Mouse (Mus musculus) embryonic facial prominence, embryonic 15.5 days (tissue): ENCODE results near the gene Notch2. TPM values are rescaled to one million over a fixed set of nuclear protein-coding genes. Genes with fewer than 3 reads are reported as not detected.

ENCODE experiments used
- ATAC-seq: fragments of 200-750 bp; cut with Nextera tagmentation; 2 replicates; pipeline ENCODE4 v1.8.0; 2017; ENCODE audit warnings: low read depth, moderate TSS enrichment; ENCODE audit not compliant: insufficient number of reproducible peaks, low FRiP score, low TSS enrichment
- H3K27ac ChIP-seq: fragments of 300-500 bp; sonication (generic); replicated peaks from 2 replicates; pipeline ENCODE4 v1.5.1; 2015; ENCODE audit warnings: mild to moderate bottlenecking, inconsistent platforms
- H3K27me3 ChIP-seq: fragments of 300-500 bp; sonication (generic); 2 replicates; pipeline ENCODE4 v1.6.1; 2015; ENCODE audit warnings: inconsistent platforms
- H3K36me3 ChIP-seq: fragments of 300-500 bp; sonication (generic); 2 replicates; pipeline ENCODE4 v1.6.1; 2015; ENCODE audit warnings: mild to moderate bottlenecking, inconsistent platforms
- H3K4me1 ChIP-seq: fragments of 300-500 bp; sonication (generic); 2 replicates; pipeline ENCODE4 v1.6.1; 2015; ENCODE audit warnings: inconsistent platforms
- H3K4me2 ChIP-seq: fragments of 300-500 bp; sonication (generic); replicated peaks from 2 replicates; pipeline ENCODE4 v1.6.1; 2015; ENCODE audit warnings: mild to moderate bottlenecking, inconsistent platforms
- H3K4me3 ChIP-seq: fragments of 300-500 bp; sonication (generic); replicated peaks from 2 replicates; pipeline ENCODE4 v1.5.1; 2015; ENCODE audit warnings: mild to moderate bottlenecking, inconsistent platforms
- H3K9ac ChIP-seq: fragments of 300-500 bp; sonication (generic); 2 replicates; pipeline ENCODE4 v1.6.1; 2015; ENCODE audit warnings: inconsistent platforms
- H3K9me3 ChIP-seq: fragments of 300-500 bp; sonication (generic); replicated peaks from 2 replicates; pipeline ENCODE4 v1.6.1; 2016; ENCODE audit warnings: inconsistent platforms
- WGBS: fragments of 180-500 bp; shearing (Covaris S2); methylation state at CpG from one replicate; pipeline ENCODE4 v1.1.7; 2015; 5-methylcytosine and 5-hydroxymethylcytosine counted together
- polyA plus RNA-seq: library from polyadenylated mRNA; unstranded; fragments of >200 nt; fragmentation: Nextera tagmentation; extraction: Ambion mirVana; gene quantifications from 2 replicates; pipeline ENCODE4 v1.2.1, GENCODE M21; 2015

The Notch2 gene
- polyA plus RNA-seq, 1 experiment from 2014 or later: 31.8 TPM

DNA sequence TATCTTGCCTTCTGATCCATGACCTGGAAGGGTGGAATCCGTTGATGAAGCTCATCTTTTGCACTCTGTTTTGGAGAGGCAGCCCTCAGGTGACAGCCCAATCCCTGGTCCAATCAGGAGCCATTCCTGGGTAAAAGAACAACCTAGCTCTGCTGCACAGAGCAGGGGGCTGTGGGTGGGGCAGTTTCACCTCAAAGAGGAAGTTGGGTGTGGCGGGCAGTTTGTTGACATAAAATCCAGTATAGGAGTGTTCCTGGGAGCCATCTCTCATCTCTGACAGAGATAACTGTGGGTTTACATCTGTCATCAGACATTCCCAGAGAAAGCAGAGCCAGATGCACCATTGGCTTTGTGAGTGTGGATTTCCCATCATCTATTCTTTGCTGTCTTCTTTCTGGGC lies 34.6 kb upstream of the Notch2 start:
- no peaks in the 10 kb centered on the region for H3K27me3 ChIP-seq
- ATAC-seq: no peak
- WGBS: 52% methylated on average over 2 of the region's 2 CpGs

DNA sequence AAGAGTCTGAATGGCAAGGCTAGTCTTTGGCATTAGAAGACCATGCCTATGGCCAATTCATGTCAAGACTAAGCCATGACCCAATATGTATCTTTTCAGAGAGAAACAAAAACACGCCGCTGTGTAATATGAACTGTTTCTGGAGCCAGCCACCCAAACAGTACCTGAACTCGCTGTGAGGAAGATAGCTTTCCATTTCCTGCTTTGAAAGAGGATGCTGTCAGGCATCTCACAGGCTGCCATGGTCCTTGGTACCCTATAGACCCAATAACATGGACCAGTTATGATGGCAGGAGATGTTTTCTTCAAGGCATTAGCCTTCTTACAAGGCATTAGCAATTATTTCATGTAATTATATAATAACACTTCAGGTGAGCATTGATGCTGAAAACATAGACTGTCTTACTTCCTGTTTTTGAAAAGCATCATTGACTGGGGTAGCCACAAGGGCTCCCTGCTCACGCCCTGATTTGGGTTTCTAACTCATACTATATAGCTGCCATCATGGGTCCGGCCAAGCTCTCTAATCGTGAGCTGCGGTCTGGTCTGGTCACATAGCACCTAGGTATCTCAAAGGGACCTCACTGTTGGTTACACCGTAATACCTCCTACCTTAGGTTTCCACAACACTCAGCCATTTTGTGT lies 32.5 kb upstream of the Notch2 start:
- WGBS: 92% methylated on average over 8 of the region's 8 CpGs
- Histone ChIP-seq H3K27ac (no peak overlapping the region), H3K4me1 (peaks cover 2% of the 10 kb centered on the region), H3K4me3 (no peak overlapping the region), H3K36me3 (no peaks in the 10 kb centered on the region), H3K27me3 (no peaks in the 10 kb centered on the region), H3K9ac (no peak overlapping the region), H3K9me3 (no peaks in the 10 kb centered on the region), H3K4me2 (no peak overlapping the region)
- no peak for ATAC-seq

More for the DNA sequence above, 34.6 kb upstream of the Notch2 start:
- no peaks in the 10 kb centered on the region for H3K4me1 ChIP-seq
- H3K9me3 ChIP-seq: no peaks in the 10 kb centered on the region
- H3K36me3 ChIP-seq: no peaks in the 10 kb centered on the region
- no peak overlapping the region for H3K4me3 ChIP-seq
- no peak overlapping the region for H3K27ac ChIP-seq
- no peak overlapping the region for H3K9ac ChIP-seq
- H3K4me2 ChIP-seq: no peak overlapping the region

DNA sequence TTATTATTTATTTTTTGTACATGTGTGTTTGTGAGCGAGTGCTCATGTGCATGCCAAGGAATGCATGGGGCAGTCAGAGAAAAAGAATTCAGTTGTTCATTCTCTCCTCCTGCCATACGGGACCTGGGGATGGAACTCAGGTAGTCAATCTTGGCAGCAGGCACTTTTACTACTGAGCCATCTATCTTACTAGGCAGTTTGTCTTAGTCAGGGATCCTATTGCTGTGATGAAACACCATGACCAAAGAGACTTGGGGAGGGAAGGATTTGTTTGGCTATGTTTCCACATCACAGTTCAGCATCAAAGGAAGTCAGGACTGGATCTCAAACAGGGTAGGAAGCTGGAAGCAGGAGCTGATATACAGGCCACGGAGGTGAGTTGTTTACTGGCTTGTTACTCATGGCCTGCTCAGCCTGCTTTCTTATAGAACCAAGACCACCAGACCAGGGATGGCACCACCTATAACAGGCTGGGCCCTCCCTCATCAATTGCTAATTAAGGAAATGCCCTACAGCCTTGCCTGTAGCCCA lies 31.9 kb upstream of the Notch2 start:
- H3K36me3 ChIP-seq: no peaks in the 10 kb centered on the region
- H3K27ac ChIP-seq: no peak overlapping the region
- no peaks in the 10 kb centered on the region for H3K9me3 ChIP-seq
- no peak for ATAC-seq
- peaks cover 6% of the 10 kb centered on the region for H3K4me1 ChIP-seq
- H3K4me2 ChIP-seq: no peak overlapping the region
- H3K9ac ChIP-seq: no peak overlapping the region
- H3K4me3 ChIP-seq: no peak overlapping the region
- no peaks in the 10 kb centered on the region for H3K27me3 ChIP-seq
- 88% methylated on average over 3 of the region's 3 CpGs for WGBS

DNA sequence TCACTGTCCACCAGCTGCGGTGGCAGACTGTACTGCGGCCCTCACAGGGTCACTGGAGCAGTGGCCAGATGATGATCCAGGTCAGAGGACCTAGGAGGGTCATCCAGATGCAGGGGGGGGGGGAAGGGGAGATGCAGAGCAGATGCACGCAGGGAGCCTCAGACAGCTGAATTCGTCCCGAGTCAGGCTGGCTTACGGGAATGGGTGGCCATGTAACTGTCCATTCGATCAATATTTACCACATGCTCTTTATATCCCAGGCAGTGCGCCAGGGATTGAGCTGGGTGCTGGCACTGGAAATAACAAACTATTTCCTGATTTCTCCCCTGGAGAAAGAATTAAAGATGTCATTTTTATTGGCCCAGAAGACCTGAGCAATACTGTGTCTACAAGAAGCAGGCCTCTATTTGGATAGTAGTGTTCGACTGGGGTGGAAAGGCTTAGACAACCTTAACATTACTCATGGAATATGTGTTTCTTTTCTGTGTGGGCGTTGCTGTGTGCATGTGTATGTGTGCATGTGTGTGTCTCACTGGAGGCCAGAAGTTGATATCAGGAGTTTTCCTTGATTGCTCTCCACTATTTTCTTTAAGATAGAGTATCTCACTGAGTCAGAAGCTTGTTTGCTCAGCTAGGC lies 28.3 kb upstream of the Notch2 start:
- 74% methylated on average over 10 of the region's 10 CpGs for WGBS
- no peak overlapping the region for H3K4me3 ChIP-seq
- no peak for ATAC-seq
- H3K27ac ChIP-seq: no peak overlapping the region
- H3K9me3 ChIP-seq: no peaks in the 10 kb centered on the region
- H3K27me3 ChIP-seq: no peaks in the 10 kb centered on the region
- no peak overlapping the region for H3K9ac ChIP-seq
- H3K4me1 ChIP-seq: peaks cover 9% of the 10 kb centered on the region
- no peak overlapping the region for H3K4me2 ChIP-seq
- H3K36me3 ChIP-seq: no peaks in the 10 kb centered on the region

DNA sequence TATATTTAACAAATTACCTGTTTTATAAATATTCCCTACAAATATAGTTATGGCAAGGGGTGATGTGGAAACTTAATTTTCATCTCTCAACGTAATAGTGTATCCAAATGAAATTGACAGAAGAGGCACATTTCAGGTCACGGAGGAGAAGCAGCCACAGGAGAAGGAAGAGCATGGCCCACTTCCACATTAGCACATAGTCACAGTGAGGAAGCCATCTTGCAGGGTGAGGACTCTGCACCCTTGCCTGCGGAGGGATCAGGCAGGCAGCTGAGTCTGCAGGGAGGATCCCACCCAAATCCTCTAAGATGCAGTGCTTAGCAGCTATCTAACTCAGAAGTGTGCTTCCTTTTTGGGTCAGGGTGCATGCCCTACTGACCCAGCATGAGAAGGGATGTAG lies 27.6 kb upstream of the Notch2 start:
- WGBS: 79% methylated on average over 3 of the region's 3 CpGs
- no peak for ATAC-seq
- Histone ChIP-seq H3K4me1 (peaks cover 9% of the 10 kb centered on the region), H3K9me3 (no peaks in the 10 kb centered on the region), H3K27ac (no peak overlapping the region), H3K36me3 (no peaks in the 10 kb centered on the region), H3K4me2 (no peak overlapping the region), H3K27me3 (no peaks in the 10 kb centered on the region), H3K4me3 (no peak overlapping the region), H3K9ac (no peak overlapping the region)

DNA sequence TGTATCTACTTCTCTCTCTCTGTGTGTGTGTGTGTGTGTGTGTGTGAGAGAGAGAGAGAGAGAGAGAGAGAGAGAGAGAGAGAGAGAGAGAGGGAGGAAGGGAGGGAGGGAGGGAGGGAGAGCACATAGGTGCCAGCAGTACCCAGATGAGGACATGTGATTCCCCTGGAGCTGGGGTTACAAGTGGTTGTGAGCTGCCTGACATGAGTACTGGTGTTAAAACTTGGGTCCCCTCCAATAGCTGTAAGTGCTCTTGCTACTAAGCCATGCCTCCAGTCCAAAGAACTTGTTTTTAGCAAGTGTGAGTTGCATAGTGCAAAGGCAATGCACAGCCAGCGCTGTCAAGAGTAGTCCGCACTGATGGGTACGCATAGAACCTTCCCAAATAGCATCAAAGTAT lies 26.2 kb upstream of the Notch2 start:
- Histone ChIP-seq H3K9ac (no peak overlapping the region), H3K4me2 (no peak overlapping the region), H3K36me3 (no peaks in the 10 kb centered on the region), H3K4me3 (no peak overlapping the region), H3K27me3 (no peaks in the 10 kb centered on the region), H3K9me3 (no peaks in the 10 kb centered on the region), H3K27ac (no peak overlapping the region), H3K4me1 (peaks cover 9% of the 10 kb centered on the region)
- ATAC-seq: no peak
- 88% methylated on average over 3 of the region's 3 CpGs for WGBS

DNA sequence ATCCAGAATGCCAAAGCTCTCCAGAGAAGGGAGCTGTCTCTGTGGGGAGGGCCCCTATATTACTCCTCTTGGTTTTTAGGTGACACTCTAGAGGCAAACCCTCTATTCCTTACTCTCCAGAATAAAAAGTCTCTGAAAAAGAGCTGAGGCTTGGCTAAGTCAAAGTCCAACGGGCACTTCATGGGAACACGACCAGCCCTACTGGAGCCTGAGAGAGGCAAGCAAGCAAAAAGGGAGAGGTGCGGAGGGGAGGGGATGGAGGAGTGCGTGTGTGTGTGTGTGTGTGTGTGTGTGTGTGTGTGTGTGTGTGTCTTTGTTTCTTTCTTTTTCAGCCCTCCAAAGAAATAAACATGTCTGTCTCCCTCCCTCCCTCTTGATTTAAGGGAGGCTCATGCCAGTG lies 24.6 kb upstream of the Notch2 start:
- Histone ChIP-seq H3K4me2 (no peak overlapping the region), H3K9me3 (no peaks in the 10 kb centered on the region), H3K36me3 (no peaks in the 10 kb centered on the region), H3K27me3 (no peaks in the 10 kb centered on the region), H3K4me1 (peaks cover 13% of the 10 kb centered on the region), H3K9ac (no peak overlapping the region), H3K27ac (no peak overlapping the region), H3K4me3 (no peak overlapping the region)
- ATAC-seq: no peak
- 65% methylated on average over 4 of the region's 4 CpGs for WGBS

DNA sequence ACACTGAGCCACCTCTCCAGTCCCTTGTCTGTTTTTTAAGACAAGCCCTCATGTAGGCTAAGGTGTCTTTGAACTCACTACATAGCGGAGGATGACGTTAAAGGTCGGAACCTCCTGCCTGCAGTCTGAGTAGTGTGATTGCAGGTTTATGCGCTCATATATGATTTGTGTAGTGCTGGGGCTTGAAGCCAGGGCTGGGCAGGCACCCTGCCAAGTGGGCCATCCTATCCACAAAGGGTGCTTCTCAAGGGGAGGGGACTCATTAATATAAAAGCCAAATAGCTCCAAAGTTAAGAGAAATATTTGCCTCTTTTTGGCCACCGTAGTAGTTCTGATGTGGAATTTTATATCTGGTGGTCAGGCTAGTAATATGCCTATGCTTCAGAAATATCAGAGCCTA lies 22.8 kb upstream of the Notch2 start:
- H3K9me3 ChIP-seq: no peaks in the 10 kb centered on the region
- no peak overlapping the region for H3K4me3 ChIP-seq
- H3K9ac ChIP-seq: no peak overlapping the region
- H3K4me1 ChIP-seq: peaks cover 13% of the 10 kb centered on the region
- no peaks in the 10 kb centered on the region for H3K36me3 ChIP-seq
- no peaks in the 10 kb centered on the region for H3K27me3 ChIP-seq
- H3K4me2 ChIP-seq: no peak overlapping the region
- WGBS: 88% methylated on average over 5 of the region's 5 CpGs
- ATAC-seq: no peak
- H3K27ac ChIP-seq: no peak overlapping the region

DNA sequence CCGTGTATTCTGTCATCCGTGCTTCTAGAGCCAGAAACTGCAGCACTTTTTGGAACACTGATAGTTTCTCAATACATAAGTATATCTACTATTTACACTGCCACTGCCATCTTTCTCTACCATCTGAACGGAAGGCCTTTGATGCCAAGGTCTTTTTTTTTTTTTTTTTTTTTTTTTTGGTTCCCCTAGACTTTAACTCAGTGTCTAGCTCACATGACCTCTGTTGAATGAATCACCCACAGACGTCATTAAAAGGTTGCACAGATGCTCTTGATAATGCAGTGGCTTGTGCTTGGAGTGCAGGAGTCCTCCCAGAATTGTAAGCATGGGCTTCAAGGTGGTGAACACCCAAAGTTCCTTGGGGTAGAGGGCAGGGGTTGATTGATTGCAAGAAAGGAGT lies 21.0 kb upstream of the Notch2 start:
- H3K4me1 ChIP-seq: 0 out of 2 replicates have a peak, but pooled peaks cover 4% of the 10 kb centered on the region
- ATAC-seq: no peak
- no peaks in the 10 kb centered on the region for H3K9me3 ChIP-seq
- no peak overlapping the region for H3K9ac ChIP-seq
- H3K4me2 ChIP-seq: no peak overlapping the region
- WGBS: 65% methylated on average over 4 of the region's 4 CpGs
- H3K4me3 ChIP-seq: no peak overlapping the region
- no peaks in the 10 kb centered on the region for H3K36me3 ChIP-seq
- H3K27ac ChIP-seq: no peak overlapping the region
- no peaks in the 10 kb centered on the region for H3K27me3 ChIP-seq

DNA sequence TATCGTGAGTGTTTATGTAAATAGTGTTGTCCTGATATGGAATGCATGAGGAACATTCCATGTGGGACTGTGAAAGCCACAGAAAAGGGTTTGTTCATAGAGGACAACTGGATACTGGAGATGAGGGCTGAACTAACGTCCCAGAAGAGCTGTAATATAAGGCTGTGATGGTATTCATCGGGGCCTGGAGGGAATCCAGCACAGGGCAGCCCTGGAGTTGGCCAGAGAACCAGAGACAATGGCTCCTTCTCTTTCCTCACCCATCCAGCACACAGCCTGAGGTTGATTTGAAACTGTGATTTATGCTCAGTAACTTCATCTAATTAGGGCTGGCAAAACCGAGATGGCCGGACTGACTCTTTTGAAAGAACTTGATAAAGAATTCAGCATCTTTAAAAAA lies 20.1 kb upstream of the Notch2 start:
- no peaks in the 10 kb centered on the region for H3K27me3 ChIP-seq
- no peak overlapping the region for H3K9ac ChIP-seq
- H3K4me3 ChIP-seq: no peak overlapping the region
- H3K27ac ChIP-seq: no peak overlapping the region
- no peak; the same call in 1 of the 2 replicates for ATAC-seq
- H3K4me1 ChIP-seq: 0 out of 2 replicates have a peak, but pooled peaks cover 4% of the 10 kb centered on the region
- 48% methylated on average over 5 of the region's 5 CpGs for WGBS
- no peaks in the 10 kb centered on the region for H3K36me3 ChIP-seq
- no peak overlapping the region for H3K4me2 ChIP-seq
- H3K9me3 ChIP-seq: no peaks in the 10 kb centered on the region

DNA sequence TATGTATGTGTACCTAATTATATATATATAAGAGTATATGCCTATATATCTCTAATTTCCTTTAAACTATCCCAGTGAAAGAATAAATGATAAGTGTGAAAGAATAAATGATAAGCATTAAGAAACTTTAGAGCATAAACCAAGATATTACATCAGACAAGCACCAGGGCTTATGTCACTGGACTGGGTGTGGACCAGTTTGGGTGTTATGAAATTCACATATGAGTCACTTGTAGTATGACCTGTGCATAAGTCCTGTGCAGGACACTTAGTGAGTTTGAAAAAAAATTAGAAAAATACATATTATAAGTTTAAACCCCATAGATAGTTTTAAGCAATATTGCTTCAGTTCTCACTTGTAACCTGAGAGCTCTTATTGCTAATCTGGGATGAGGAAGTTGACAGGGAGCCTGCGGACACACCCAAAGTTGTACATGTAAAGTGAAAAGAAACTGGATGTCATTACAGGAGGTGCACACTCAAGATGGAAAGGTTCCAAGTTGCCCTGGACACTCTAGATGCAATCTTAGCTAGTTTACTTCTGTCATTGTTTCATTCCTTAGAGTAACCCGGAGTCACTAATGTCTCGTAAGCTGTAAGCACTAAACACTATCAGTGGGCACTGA lies 19.3 kb upstream of the Notch2 start:
- H3K36me3 ChIP-seq: no peaks in the 10 kb centered on the region
- 0 out of 2 replicates have a peak, but pooled peaks cover 4% of the 10 kb centered on the region for H3K4me1 ChIP-seq
- H3K27ac ChIP-seq: no peak overlapping the region
- no peak overlapping the region for H3K9ac ChIP-seq
- 69% methylated on average over 3 of the region's 3 CpGs for WGBS
- H3K9me3 ChIP-seq: no peaks in the 10 kb centered on the region
- no peaks in the 10 kb centered on the region for H3K27me3 ChIP-seq
- no peak overlapping the region for H3K4me2 ChIP-seq
- no peak overlapping the region for H3K4me3 ChIP-seq
- ATAC-seq: no peak
